Mouse (Mus musculus) lung, embryonic 14.5 days (tissue): ENCODE results near the gene Tbc1d21. TPM values are rescaled to one million over a fixed set of nuclear protein-coding genes. Genes with fewer than 3 reads are reported as not detected.
A peak's percentile ranks its signal among the peaks of the same experiment; 100 is the strongest.

Experiments used
- ATAC-seq: fragments of 200-750 bp; cut with Nextera tagmentation; 2 replicates; pipeline ENCODE4 v1.8.0; 2017; ENCODE audit warnings: mild to moderate bottlenecking, moderate TSS enrichment, moderate library complexity; ENCODE audit not compliant: insufficient read depth
- DNase-seq: peaks from one replicate; pipeline ENCODE4 v3.0.0-alpha.2; 2015
- H3K27ac ChIP-seq: fragments of 300-500 bp; sonication (generic); 2 replicates; pipeline ENCODE4 v1.5.1; 2014; ENCODE audit warnings: low read depth, mild to moderate bottlenecking, moderate library complexity
- H3K27me3 ChIP-seq: fragments of 300-500 bp; sonication (generic); 2 replicates; pipeline ENCODE4 v1.6.1; 2014; ENCODE audit warnings: low read length, control low read depth; ENCODE audit not compliant: insufficient read depth
- H3K36me3 ChIP-seq: fragments of 300-500 bp; sonication (generic); 2 replicates; pipeline ENCODE4 v1.6.1; 2014; ENCODE audit warnings: control low read depth; ENCODE audit not compliant: insufficient read depth
- H3K4me1 ChIP-seq: fragments of 300-500 bp; sonication (generic); 2 replicates; pipeline ENCODE4 v1.6.1; 2014; ENCODE audit warnings: antibody characterized with exemption, control low read depth; ENCODE audit not compliant: insufficient read depth
- H3K4me2 ChIP-seq: fragments of 300-500 bp; sonication (generic); 2 replicates; pipeline ENCODE4 v1.6.1; 2014; ENCODE audit warnings: mild to moderate bottlenecking
- H3K4me3 ChIP-seq: fragments of 300-500 bp; sonication (generic); 2 replicates; pipeline ENCODE4 v1.5.1; 2014; ENCODE audit warnings: low read depth, low read length
- H3K9ac ChIP-seq: fragments of 300-500 bp; sonication (generic); 2 replicates; pipeline ENCODE4 v1.6.1; 2014
- H3K9me3 ChIP-seq: fragments of 300-500 bp; sonication (generic); 2 replicates; pipeline ENCODE4 v1.6.1; 2016; ENCODE audit warnings: low read depth, low read length, control low read depth
- CTCF ChIP-seq: IDR thresholded peaks from 2 replicates; pipeline ENCODE4 v1.5.1; 2016; ENCODE audit warnings: antibody characterized with exemption, low read depth
- WGBS: fragments of 180-500 bp; shearing (Covaris S2); extraction: QIAGEN DNeasy Blood & Tissue Kit; methylation state at CpG from one replicate; pipeline ENCODE4 v1.1.7; 2014; 5-methylcytosine and 5-hydroxymethylcytosine counted together
- polyA plus RNA-seq: library from polyadenylated mRNA; unstranded; fragments of >200 nt; fragmentation: Nextera tagmentation; extraction: Ambion mirVana; gene quantifications from 2 replicates; pipeline ENCODE4 v1.2.1, GENCODE M21; 2014

Tbc1d21 gene
- polyA plus RNA-seq, 1 experiment from 2014 or later: not detected

DNA sequence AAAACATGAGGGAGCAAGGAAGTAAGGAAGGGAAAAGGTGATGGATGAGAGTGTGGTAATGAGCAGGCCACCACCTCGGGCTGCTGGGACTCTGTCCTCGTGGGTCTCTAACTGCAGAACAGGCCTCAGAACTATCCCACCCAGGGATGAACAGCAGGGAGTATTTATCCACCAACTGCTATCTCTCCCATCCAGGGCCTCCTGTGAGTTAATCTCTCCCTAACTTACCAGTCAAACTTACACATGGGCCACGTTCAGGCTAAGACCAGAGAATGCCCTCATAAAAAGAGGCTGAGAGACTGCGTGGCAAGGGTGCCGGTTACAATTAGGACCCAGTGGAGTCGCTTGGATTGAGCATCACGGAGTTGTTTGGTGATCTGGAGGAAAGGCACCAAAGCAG is 24.3 kb downstream of the Tbc1d21 start:
- Histone ChIP-seq H3K4me2 (no peak overlapping the region), H3K36me3 (no peaks in the 10 kb centered on the region), H3K27ac (no peak overlapping the region), H3K27me3 (no peaks in the 10 kb centered on the region), H3K4me3 (no peak overlapping the region), H3K4me1 (no peaks in the 10 kb centered on the region), H3K9me3 (no peaks in the 10 kb centered on the region), H3K9ac (no peak overlapping the region)
- WGBS: 20% methylated on average over 7 of the region's 7 CpGs
- DNase-seq (no peak), ATAC-seq (no peak)
- no peak for TF ChIP-seq CTCF

DNA sequence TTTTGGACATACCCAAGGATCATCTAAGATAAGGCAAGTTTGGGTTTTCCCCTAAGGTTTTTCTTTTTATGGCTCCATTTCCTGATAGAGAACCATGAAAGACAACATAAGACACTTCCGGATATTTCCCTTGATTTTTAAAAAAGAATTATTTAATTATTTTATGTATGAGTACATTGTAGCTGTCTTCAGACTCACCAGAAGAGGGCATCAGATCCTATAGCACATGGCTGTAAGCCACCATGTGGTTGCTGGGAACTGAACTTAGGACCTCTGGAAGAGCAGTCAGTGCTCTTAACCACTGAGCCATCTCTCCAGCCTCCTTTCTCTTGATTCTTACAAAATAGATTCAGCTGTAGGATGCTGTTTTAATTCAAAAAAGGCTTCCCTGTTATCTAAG is 28.5 kb downstream of the Tbc1d21 start:
- 94% methylated on average over 1 of the region's 1 CpGs for WGBS
- Histone ChIP-seq H3K4me3 (no peak overlapping the region), H3K27ac (no peak overlapping the region), H3K9me3 (no peaks in the 10 kb centered on the region), H3K27me3 (no peaks in the 10 kb centered on the region), H3K36me3 (no peaks in the 10 kb centered on the region), H3K4me1 (no peaks in the 10 kb centered on the region), H3K4me2 (no peak overlapping the region), H3K9ac (no peak overlapping the region)
- DNase-seq (no peak), ATAC-seq (no peak)
- TF ChIP-seq CTCF: 0 out of 2 replicates have a peak, but pooled peaks have one; percentile 11

DNA sequence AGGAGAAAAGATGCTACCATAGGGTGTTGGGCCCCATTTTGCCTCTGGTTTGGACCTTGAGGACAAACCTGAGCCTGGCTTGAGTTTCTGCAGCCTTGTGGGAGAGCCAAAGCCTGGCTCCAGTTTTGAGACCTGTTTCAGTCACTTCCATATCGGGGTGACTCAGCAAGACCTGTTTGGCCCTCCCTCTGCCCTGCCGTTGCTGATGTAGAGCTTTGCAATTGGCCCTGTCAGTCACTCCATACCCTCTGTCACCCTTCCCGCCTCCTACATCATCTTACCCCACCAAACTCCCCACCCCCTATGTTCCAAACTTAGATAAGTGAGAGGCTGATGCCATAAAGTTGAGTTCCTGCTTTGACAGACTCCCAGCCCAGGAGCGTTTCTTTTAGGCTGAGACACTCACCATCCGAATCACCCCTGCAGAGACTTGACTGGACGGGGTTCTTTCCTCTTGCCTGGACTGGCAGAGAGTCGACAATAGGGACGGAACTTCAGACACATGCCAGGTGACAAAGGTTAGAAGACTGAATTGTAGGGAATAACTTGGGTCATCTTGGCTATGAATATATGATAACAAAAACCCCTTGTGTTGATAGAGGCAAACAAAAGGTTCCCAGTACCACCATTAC is 33.5 kb downstream of the Tbc1d21 start:
- no peak overlapping the region for H3K9ac ChIP-seq
- no peak overlapping the region for H3K4me3 ChIP-seq
- 52% methylated on average over 8 of the region's 8 CpGs for WGBS
- no peaks in the 10 kb centered on the region for H3K9me3 ChIP-seq
- ATAC-seq (no peak), DNase-seq (no peak)
- H3K36me3 ChIP-seq: no peaks in the 10 kb centered on the region
- H3K4me1 ChIP-seq: no peaks in the 10 kb centered on the region
- H3K27ac ChIP-seq: no peak overlapping the region
- no peaks in the 10 kb centered on the region for H3K27me3 ChIP-seq
- no peak for TF ChIP-seq CTCF
- no peak overlapping the region for H3K4me2 ChIP-seq

- 61% methylated on average over 3 of the region's 3 CpGs for WGBS
- no peaks in the 10 kb centered on the region for H3K27me3 ChIP-seq
- TF ChIP-seq CTCF: no peak
Measured at GRCm38 (mm10) chr9:58331276-58331675, 39.0 kb downstream of the Tbc1d21 start.

GRCm38 (mm10) chr9:58330293-58330692 is 40.0 kb downstream of the Tbc1d21 start:
- no peak overlapping the region for H3K9ac ChIP-seq
- no peak overlapping the region for H3K4me2 ChIP-seq
- no peaks in the 10 kb centered on the region for H3K27me3 ChIP-seq
- no peaks in the 10 kb centered on the region for H3K9me3 ChIP-seq
- DNase-seq (peak; percentile 78), ATAC-seq (no peak)
- no peak overlapping the region for H3K27ac ChIP-seq
- TF ChIP-seq CTCF: peak; percentile 85
- no peak overlapping the region for H3K4me3 ChIP-seq
- WGBS: 22% methylated on average over 5 of the region's 5 CpGs
- peaks cover 3% of the 10 kb centered on the region; the same call in 1 of the 2 replicates for H3K4me1 ChIP-seq
- H3K36me3 ChIP-seq: no peaks in the 10 kb centered on the region

More at GRCm38 (mm10) chr9:58331276-58331675, 39.0 kb downstream of the Tbc1d21 start:
- Histone ChIP-seq H3K27ac (no peak overlapping the region), H3K9me3 (no peaks in the 10 kb centered on the region), H3K9ac (no peak overlapping the region), H3K4me3 (no peak overlapping the region), H3K36me3 (no peaks in the 10 kb centered on the region), H3K4me2 (no peak overlapping the region), H3K4me1 (peaks cover under 1% of the 10 kb centered on the region; the same call in 1 of the 2 replicates)
- DNase-seq (no peak), ATAC-seq (no peak)

DNA sequence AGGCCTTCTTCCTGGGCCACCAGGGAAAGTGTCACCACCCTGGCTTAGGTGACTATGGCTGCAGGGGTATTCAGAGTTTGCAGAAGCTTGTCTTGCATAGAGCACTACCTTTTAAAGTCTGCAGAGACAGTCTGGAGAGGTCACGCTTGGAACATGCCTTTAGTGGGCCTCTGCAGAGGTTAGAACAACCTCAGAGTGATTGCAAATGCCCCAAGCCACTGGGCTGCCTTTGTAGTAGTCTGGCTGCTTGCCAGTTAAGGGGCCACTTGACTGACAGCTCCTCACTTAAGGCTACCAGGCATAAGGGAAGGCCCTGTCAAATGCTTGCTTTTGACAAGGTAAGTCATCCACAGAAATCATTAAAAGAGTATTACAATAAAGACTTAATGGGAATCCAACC is 42.9 kb downstream of the Tbc1d21 start:
- H3K36me3 ChIP-seq: no peaks in the 10 kb centered on the region
- no peaks in the 10 kb centered on the region for H3K9me3 ChIP-seq
- ATAC-seq (no peak), DNase-seq (peak; percentile 64)
- H3K4me2 ChIP-seq: no peak overlapping the region
- no peak overlapping the region for H3K9ac ChIP-seq
- no peaks in the 10 kb centered on the region for H3K27me3 ChIP-seq
- H3K27ac ChIP-seq: no peak overlapping the region
- TF ChIP-seq CTCF: no peak
- 43% methylated on average over 1 of the region's 1 CpGs for WGBS
- H3K4me3 ChIP-seq: no peak overlapping the region
- peaks cover 3% of the 10 kb centered on the region; the same call in 1 of the 2 replicates for H3K4me1 ChIP-seq

DNA sequence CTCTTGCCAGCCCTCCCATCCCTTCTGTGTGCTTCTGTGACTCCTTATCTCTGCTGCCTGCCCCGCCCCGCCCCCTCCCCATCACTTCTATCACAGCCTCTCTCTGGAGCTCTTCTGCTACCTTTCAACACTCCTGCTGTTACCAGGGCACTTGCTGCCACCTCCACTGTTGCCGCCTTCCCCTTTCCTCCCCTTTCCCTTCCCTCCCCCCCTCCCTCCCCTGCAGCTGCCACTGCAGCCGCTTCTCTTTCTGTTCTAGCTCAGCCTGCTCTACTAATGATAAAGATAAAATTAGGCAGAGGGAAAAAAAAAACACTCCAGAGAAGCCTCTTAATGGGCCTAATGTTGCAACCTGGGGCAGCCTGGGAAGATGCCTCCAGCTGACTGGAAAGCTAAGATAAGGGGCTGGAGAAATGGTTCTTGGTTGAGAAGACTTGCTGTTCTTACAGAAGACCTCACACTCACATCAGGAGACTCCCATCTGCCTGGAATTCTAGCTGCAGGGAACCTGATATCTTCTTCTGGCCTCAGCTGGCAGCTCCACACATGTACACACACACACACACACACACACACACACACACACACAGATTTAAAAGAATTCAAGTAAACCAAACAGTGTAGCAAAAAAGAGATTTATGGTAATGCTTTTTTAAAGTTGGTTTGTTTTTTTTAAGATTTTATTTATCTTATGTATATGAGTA is 43.6 kb downstream of the Tbc1d21 start:
- 10% methylated on average over 4 of the region's 4 CpGs for WGBS
- Histone ChIP-seq H3K27me3 (no peaks in the 10 kb centered on the region), H3K4me3 (no peak overlapping the region), H3K27ac (no peak overlapping the region; the same call in 1 of the 2 replicates), H3K9me3 (no peaks in the 10 kb centered on the region), H3K9ac (no peak overlapping the region; the same call in 1 of the 2 replicates), H3K4me1 (peaks cover 3% of the 10 kb centered on the region; the same call in 1 of the 2 replicates), H3K36me3 (no peaks in the 10 kb centered on the region), H3K4me2 (no peak overlapping the region)
- DNase-seq: no peak
- TF ChIP-seq CTCF: no peak
- no peak for ATAC-seq
